Mouse (Mus musculus): Measurements from ENCODE around the gene Csta1. TPM values are rescaled to one million over a fixed set of nuclear protein-coding genes. Genes with fewer than 3 reads are reported as not detected.

Gene Csta1
- total RNA-seq, 1 experiment from 2014 or later, result not detected

DNA sequence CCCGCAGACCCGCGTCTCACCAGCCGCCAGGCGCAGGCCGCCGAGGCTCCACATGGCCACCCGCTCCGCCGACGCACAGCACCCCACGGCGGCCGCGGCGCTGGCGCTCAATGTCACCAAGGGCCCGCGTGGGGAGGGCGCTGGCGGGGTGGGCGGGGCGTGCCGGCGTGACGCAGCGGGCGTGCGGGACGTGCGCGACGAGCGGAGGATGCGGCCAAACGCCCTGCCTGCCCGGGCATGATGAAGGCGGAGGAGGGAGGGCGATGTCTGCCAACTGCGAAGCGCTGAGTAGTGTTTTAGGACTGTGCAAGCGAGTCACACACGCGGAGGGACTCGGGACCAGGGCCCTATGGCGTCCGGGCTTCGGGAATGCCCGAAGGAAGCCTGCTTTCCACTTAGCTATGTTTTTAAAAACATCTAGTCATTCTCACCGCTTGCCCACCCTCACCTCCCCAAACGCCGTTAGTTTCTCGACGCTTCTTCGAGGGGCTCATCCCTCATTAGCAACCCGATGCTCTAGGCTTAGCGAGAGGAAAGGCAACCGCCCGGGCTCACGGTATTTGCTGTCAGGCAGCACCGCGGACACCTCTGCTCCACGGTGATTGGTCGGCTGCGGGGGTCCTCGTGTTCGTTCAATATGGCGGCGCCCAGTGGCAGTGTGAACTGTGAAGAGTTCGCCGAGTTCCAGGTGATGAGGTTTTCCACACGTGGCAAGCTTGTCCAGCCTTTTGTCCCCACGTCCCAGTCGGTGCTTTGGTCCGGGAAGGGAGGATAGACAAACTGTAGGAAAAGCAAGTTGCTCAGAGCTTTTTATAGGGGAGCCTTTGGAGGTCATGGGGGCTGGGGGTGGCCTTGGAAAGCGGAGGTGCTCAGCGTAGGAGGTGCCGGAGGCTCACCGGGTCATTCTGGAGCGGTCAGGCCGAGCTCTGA, 59.3 kb downstream of the Csta1 start, which contains the start of the genes Fam162a and Ccdc58:
Gene Fam162a, minus strand, starts transcription at position 145 of the 930 bp plus-strand sequence.
Gene Ccdc58, plus strand, starts transcription at position 236 of the 930 bp plus-strand sequence.
- ATAC-seq (replicated peaks; ENCODE audit: low read depth, poor library complexity, severe bottlenecking), result peak; percentile 94

DNA sequence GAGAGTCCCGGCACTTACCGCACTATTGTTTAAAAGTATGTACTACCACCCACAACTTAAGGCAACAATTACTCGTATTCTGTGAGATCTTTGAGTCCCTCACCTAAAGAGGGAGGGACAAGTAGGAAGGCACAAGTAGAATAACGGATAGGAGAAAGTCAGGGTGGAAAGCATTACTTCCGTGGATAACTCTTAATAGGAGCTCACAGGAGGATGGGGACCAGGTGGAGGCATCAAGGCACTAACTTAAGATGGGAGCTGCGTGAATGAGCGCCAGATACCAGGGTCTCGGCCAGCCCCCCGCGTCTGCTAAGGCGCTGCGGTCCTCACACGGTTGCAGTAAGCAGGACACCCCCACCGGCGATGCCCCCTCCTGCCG, 60.0 kb downstream of the Csta1 start:
- peak; percentile 0; the same call in 1 of the 2 replicates for ATAC-seq (replicated peaks; ENCODE audit: low read depth, poor library complexity, severe bottlenecking)

Other genes with a start within 250 kb of the Csta1 start
- gene Parp9, start 192.8 kb downstream of the Csta1 start, total RNA-seq (2017), result 38.2 and 48.5 TPM in 2 replicates
- gene Dtx3l, start 192.1 kb downstream of the Csta1 start, total RNA-seq (2017), result 42.5 and 48.7 TPM in 2 replicates
- gene Kpna1, start 152.5 kb downstream of the Csta1 start, total RNA-seq (2017), result 35.0 and 60.1 TPM in 2 replicates
- gene Wdr5b, start 90.1 kb downstream of the Csta1 start, total RNA-seq (2017), result 8.1 and 11.0 TPM in 2 replicates
- gene Fam162a, start 59.6 kb downstream of the Csta1 start, total RNA-seq (2017), result 111 and 118 TPM in 2 replicates
- gene Ccdc58, start 59.6 kb downstream of the Csta1 start, total RNA-seq (2017), result 148 and 156 TPM in 2 replicates
- not detected in 2 replicates for gene Stfa2l1, start 25.6 kb upstream of the Csta1 start, total RNA-seq (2017)
- 0.55 TPM in 1 of 2 replicates, not detected in the other for gene Gm5483, start 53.0 kb upstream of the Csta1 start, total RNA-seq (2017)
- not detected in 2 replicates for gene Gm5416, start 79.2 kb upstream of the Csta1 start, total RNA-seq (2017)
- gene 2010005H15Rik, start 90.2 kb upstream of the Csta1 start, total RNA-seq (2017), result not detected in 2 replicates
- gene Stfa1, start 145.7 kb upstream of the Csta1 start, total RNA-seq (2017), result 0.69 TPM in 1 of 2 replicates, not detected in the other
- not detected in 2 replicates for gene BC117090, start 203.1 kb upstream of the Csta1 start, total RNA-seq (2017)
- not detected in 2 replicates for gene BC100530, start 236.5 kb upstream of the Csta1 start, total RNA-seq (2017)